Mouse (Mus musculus) liver, adult 2 months (tissue): Measurements from ENCODE around the gene Ubxn2a.
A peak's percentile ranks its signal among the peaks of the same experiment; 100 is the strongest.

ENCODE experiments used
- CTCF ChIP-seq: fragments of 200-500 bp; IDR thresholded peaks from 2 replicates; pipeline ENCODE4 v1.5.1; 2011; ENCODE audit warnings: low read depth, low read length, control low read depth
- POLR2A ChIP-seq: fragments of 200-500 bp; IDR thresholded peaks from 2 replicates; pipeline ENCODE4 v1.6.1; 2011; ENCODE audit warnings: low read length, control low read depth; ENCODE audit not compliant: insufficient read depth; ENCODE audit errors: extremely low read depth

- TF ChIP-seq CTCF (peak; percentile 44), POLR2A (no peak)
Observed at GRCm38 (mm10) chr12:4862672-4863071, 44.8 kb downstream of the Ubxn2a start.
